Mouse (Mus musculus) kidney, adult 9 months (tissue): ENCODE data around the gene Osbpl10.
A peak's percentile ranks its signal among the peaks of the same experiment; 100 is the strongest.

Experiments used
- DNase-seq: peaks from one replicate; pipeline ENCODE4 v3.0.0; 2022

Gene Osbpl10

GRCm38 (mm10) chr9:115172096-115172495, 193.7 kb downstream of the Osbpl10 start:
- no peak for DNase-seq

- no peak for DNase-seq
Measured at GRCm38 (mm10) chr9:115179154-115179553, 200.8 kb downstream of the Osbpl10 start.

- no peak for DNase-seq
Measured at GRCm38 (mm10) chr9:115179935-115180334, 201.6 kb downstream of the Osbpl10 start.

GRCm38 (mm10) chr9:115186402-115186801, 208.0 kb downstream of the Osbpl10 start:
- no peak for DNase-seq

- no peak for DNase-seq
Measured at GRCm38 (mm10) chr9:115190376-115190942, 212.1 kb downstream of the Osbpl10 start.

GRCm38 (mm10) chr9:115192890-115193289, 214.5 kb downstream of the Osbpl10 start:
- DNase-seq: no peak

GRCm38 (mm10) chr9:115197082-115197481, 218.7 kb downstream of the Osbpl10 start:
- peak; percentile 10 for DNase-seq

- DNase-seq: no peak
Measured at GRCm38 (mm10) chr9:115200166-115200862, 221.9 kb downstream of the Osbpl10 start.

GRCm38 (mm10) chr9:115201264-115201663, 222.9 kb downstream of the Osbpl10 start:
- DNase-seq: no peak

- no peak for DNase-seq
Measured at GRCm38 (mm10) chr9:115203136-115203535, 224.8 kb downstream of the Osbpl10 start.

GRCm38 (mm10) chr9:115205491-115205890, 227.1 kb downstream of the Osbpl10 start:
- no peak for DNase-seq

- no peak for DNase-seq
Measured at GRCm38 (mm10) chr9:115206219-115206618, 227.8 kb downstream of the Osbpl10 start.

- no peak for DNase-seq
Measured at GRCm38 (mm10) chr9:115209737-115210136, 231.4 kb downstream of the Osbpl10 start.

- no peak for DNase-seq
Measured at GRCm38 (mm10) chr9:115210535-115210934, 232.2 kb downstream of the Osbpl10 start.

- DNase-seq: no peak
Measured at GRCm38 (mm10) chr9:115213755-115214264, 235.4 kb downstream of the Osbpl10 start.

GRCm38 (mm10) chr9:115214572-115215571, 236.5 kb downstream of the Osbpl10 start:
- DNase-seq: no peak

- DNase-seq: peak; percentile 26
Measured at GRCm38 (mm10) chr9:115215830-115216701, 237.7 kb downstream of the Osbpl10 start.

GRCm38 (mm10) chr9:115217984-115218383, 239.6 kb downstream of the Osbpl10 start:
- DNase-seq: no peak

GRCm38 (mm10) chr9:115220466-115220865, 242.1 kb downstream of the Osbpl10 start:
- no peak for DNase-seq

- DNase-seq: no peak
Measured at GRCm38 (mm10) chr9:115221265-115221664, 242.9 kb downstream of the Osbpl10 start.

GRCm38 (mm10) chr9:115224744-115225354, 246.5 kb downstream of the Osbpl10 start:
- DNase-seq: no peak

- no peak for DNase-seq
Measured at GRCm38 (mm10) chr9:115229145-115229544, 250.8 kb downstream of the Osbpl10 start.
